Mouse (Mus musculus) cerebellum, adult 11 months (tissue): ENCODE data around the gene Diexf.

Experiments used
- DNase-seq: peaks from one replicate; pipeline ENCODE4 v3.0.0; 2022

Diexf gene

GRCm38 (mm10) chr1:193133726-193134125 lies 3.7 kb upstream of the Diexf start:
- DNase-seq = no peak

DNA sequence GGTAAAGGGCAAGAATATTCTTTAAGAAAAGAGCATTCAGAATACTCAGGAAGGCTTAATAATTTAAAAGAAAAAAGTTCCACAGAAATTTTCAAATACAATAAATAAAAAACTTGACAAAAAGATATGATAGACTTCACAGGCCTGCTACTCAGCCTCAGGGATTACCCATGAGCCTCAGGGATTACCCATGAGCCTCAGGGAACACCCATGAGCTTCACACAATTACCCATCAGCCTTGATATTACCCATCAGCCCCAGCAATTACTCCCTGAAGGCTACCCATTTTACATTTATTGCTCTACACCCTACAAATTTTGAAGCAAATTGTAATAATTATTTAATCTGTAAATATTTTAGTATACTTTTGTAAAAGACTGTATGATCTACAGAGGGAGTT lies 2.3 kb upstream of the Diexf start:
- DNase-seq = no peak

DNA sequence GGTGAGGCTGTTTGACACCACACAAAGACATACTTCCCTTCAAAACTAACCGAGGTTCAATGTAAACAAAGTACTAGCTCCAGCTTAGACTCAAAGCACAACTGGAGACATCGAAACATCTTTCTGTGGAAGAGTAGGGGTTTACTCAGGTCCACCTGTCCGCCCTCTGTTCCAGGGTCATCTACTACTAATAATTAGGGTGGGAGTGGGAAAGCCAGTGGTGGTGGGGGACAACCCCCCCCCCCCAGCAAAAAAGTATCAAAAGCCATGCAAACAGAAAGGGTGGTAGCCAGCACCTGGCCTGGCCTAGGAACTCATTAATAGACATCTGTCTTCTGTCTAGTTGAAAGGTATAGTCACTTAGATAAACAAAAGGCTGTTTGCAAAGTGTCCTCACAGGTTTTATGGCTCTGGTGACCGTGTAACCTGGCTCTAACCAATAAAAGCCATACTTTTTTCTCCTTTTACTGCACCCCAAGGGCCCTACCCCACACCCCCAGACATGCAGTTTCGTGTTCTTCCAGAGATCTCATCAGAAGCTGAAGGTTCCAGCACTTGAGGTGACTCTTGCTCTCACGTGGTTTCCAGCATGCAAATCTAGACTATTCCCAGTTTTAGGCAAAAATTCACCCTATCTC lies 1.4 kb upstream of the Diexf start:
- DNase-seq = no peak

GRCm38 (mm10) chr1:193130839-193131238 lies 767 bp upstream of the Diexf start:
- DNase-seq = no peak

- no peak for DNase-seq
Measured at GRCm38 (mm10) chr1:193130456-193130825, 369 bp upstream of the Diexf start.

DNA sequence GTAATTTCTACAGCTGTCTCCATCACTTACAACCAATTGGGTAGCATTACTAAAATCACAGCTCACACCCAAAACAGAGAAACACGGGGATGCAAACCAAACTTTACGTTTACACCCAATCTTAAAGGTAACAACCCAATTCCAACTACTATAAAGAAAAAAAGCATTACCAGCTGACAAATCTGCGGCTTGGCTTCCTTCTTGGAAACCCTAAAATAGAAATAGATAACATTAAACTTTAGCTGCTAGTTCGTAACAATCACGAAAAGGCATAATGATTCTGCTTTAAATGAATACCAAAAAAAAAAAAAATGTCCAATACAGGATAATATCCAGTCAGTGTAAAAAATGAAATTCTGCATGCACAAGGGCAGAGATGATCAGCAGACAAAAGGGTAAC lies 751 bp downstream of the Diexf start:
- DNase-seq = no peak

DNA sequence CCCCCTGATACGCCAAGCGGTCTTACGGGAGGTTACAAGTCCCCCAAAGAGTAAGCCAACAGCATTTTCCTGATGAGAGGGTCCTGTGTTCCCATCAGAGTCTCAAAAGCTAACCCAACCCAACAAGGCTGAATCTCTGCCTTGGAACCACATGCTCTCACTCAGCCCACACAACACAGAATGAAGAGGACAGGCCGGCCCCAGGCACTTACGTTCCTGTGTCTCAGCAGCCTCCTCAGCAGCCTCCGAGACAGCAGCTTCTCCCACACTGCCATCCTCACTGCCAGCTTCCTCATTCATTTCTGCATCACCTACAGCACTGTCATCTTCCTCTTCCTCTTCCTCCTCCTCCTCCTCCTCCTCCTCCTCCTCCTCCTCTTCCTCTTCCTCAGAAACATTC lies 2.0 kb downstream of the Diexf start:
- DNase-seq = no peak

GRCm38 (mm10) chr1:193125835-193126234 lies 4.2 kb downstream of the Diexf start:
- no peak for DNase-seq

GRCm38 (mm10) chr1:193123290-193123689 lies 6.8 kb downstream of the Diexf start:
- no peak for DNase-seq

- DNase-seq = no peak
Measured at GRCm38 (mm10) chr1:193122793-193123192, 7.3 kb downstream of the Diexf start.

GRCm38 (mm10) chr1:193112093-193112492 lies 18.0 kb downstream of the Diexf start:
- DNase-seq = no peak

- DNase-seq = no peak
Measured at GRCm38 (mm10) chr1:193102996-193103395, 27.1 kb downstream of the Diexf start.

GRCm38 (mm10) chr1:193102556-193102955 lies 27.5 kb downstream of the Diexf start:
- no peak for DNase-seq

GRCm38 (mm10) chr1:193102029-193102428 lies 28.0 kb downstream of the Diexf start:
- DNase-seq = no peak

- no peak for DNase-seq
Measured at GRCm38 (mm10) chr1:193098946-193099345, 31.1 kb downstream of the Diexf start.

GRCm38 (mm10) chr1:193093596-193093995 lies 36.5 kb downstream of the Diexf start:
- no peak for DNase-seq

DNA sequence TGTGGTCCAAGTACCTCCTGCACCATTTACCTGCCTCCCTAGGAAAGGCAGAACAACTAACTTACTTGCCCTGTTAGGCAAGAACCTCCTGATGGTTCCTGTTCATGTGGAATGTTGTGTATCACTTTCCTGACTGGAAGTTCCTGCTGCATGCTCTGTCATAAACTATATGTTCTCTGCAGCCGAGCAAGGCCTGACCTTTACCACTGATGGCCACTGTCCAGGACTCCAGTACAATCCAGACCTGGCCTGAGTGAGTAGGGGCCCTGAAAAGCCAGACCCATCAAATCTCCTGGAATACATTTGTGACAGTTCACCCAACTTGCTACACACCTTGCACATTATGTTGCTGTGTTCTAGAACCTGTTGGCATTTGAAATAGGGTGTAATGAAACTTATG lies 37.3 kb downstream of the Diexf start:
- no peak for DNase-seq

DNA sequence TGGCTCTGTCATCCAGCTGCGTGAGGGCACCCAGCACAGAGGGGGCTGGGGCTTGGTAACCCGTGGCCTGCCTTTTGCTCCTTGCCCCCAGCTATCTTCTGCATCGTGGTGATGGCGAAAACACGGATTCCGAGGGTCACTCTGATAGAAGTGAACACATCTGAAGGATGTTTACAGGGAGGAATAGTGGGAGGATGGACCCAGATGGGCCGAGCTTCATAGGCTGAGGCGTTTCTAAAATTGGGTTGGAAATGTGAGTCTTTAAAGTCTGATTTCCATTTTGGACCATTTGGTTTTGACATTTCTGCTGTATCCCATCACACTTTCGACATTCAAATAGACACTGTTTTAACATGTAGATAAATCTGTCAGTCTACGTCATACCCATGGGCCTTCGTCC lies 39.2 kb downstream of the Diexf start:
- no peak for DNase-seq

- DNase-seq = no peak
Measured at GRCm38 (mm10) chr1:193090211-193090871, 39.7 kb downstream of the Diexf start.

DNA sequence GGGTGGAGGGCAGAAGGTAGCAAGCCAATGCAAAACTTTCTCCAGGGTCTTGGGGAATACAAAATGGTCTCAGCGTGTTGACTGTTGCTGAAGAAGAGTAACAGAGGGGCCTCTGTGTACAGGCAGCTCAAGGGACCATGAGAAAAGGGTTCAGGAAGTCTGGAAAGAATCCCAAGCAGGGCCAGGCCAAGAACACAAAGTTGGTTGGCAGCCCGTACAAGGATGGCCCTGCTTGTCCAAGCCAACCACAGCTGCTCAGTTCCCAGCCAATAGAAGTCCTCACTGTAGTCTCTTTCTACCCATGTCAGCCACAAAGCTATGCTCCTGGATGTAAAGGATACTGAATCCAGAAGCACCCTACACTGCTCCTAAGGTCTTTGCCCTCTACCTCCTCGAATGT lies 40.4 kb downstream of the Diexf start:
- DNase-seq = no peak

GRCm38 (mm10) chr1:193089211-193089610 lies 40.9 kb downstream of the Diexf start:
- DNase-seq = no peak

GRCm38 (mm10) chr1:193086842-193087476 lies 43.1 kb downstream of the Diexf start:
- no peak for DNase-seq

DNA sequence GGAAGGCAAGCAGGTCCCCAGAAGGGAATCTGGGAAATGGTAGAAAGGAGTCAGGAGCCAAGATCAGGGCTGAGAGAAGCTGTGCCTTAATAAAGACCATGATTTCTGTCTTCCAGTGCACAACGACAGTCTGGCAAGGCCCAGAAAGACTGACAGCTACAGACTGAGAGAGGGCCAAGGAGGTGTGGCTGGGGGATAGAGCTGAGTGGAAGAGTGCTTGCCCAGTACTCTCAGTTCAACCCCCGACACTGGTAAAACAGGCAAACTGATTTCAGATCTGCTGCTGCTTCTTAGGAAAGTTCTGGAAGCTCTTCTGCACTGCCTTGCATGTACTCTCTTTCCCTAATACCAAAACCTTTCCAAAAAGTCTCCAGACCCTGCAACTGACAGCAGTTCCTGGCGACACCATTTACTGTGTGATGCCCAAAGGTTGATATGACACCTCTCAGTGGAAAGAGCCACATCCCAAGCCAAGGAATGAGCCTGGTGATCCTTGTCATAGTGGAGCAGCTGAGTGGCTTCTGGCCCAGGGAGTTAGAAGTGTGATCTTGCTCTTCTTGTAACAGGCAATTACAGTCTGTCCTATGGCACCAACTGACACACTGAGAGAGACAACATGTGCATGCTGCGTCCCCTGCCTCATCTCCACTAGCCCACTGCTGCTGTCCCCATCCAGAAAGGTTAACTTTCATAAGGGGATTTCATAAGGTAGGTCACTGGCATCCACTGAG lies 43.8 kb downstream of the Diexf start:
- no peak for DNase-seq

DNA sequence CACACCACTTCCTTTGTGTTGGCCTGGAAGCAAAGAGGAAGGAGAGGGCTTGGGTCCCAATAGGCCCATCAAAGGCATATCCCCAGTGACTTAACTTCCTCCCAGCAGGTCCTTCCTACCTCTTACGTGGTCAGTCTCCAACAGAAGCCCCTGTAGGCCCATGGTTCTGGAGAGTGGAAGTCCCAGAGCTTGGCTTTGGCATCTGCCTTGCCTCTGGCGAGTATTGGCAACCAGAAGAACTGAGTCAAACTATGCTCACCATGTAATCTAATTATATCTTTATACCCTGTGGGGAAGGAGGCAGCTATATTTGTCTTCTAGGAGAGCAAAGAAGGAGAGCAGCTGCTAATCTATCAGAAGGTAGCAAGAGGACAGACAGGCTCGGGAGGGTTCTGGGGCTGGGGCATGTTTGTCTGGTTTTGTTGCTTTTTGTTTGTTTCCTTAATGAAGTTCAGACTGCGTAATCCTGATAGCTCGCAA lies 44.5 kb downstream of the Diexf start:
- no peak for DNase-seq
